Mouse (Mus musculus): ENCODE measurements around the gene Gm20388. TPM values are rescaled to one million over a fixed set of nuclear protein-coding genes. Genes with fewer than 3 reads are reported as not detected.

Gene Gm20388
- total RNA-seq, 1 experiment = 27.0 TPM

DNA sequence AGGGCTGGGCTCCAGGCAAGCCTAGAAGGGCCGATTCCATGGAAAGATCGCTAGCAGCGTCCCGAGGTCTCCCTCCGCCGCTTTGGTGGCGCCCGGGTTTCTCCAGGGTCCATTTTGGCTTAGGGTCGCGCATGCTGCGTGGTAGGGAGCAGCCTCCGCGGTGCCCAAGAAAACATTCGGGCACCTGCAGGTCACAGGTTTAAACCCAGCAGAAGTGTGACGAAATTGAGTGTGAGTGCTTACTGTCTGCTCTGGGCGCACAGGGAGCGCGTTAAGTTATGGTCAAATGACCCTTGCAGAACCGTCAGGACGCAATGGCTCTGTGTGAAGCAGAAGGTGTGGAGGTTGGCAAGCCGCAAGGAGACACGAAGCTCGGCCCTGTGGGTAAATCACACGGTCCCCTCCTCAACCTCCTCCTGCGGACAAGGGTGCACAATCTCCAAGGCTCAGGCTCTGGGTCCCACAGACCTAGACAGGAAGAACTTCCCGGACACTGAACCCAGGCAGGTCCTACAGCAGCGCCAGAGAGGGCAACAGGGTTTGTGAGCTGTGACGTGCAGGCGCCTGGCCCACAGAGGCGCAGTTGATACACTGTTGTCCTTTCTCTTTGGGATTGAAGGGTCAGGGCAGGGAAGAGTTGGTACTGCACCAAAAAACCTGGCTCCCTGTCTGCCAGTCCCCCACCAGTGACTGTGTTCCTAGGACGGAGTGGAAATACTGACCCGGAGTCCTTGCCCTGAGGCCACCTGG lies 1179.2 kb downstream of the Gm20388 start:
- no peaks in the 10 kb centered on the region for H3K36me3 ChIP-seq (ENCODE audit: control insufficient read depth, insufficient read depth, low read length, poor library complexity, severe bottlenecking)
- H3K9me3 ChIP-seq (ENCODE audit: control insufficient read depth, insufficient read depth, low read depth, low read length) = no peaks in the 10 kb centered on the region
- no peak for TF ChIP-seq ZNF384 (IDR thresholded peaks at IDR 0.05; ENCODE audit: low read depth, low read length)
- TF ChIP-seq MAFK (IDR thresholded peaks at IDR 0.05; ENCODE audit: insufficient read depth, low read depth, low read length) = no peak
- no peak for TF ChIP-seq HCFC1 (IDR thresholded peaks at IDR 0.05; ENCODE audit: borderline replicate concordance, insufficient read depth, low read length)
- TF ChIP-seq ZC3H11A (IDR thresholded peaks at IDR 0.05; ENCODE audit: borderline replicate concordance, low read depth, low read length) = no peak
- TF ChIP-seq CHD2 (IDR thresholded peaks at IDR 0.05; ENCODE audit: low read depth, low read length) = no peak
- H3K27ac ChIP-seq (ENCODE audit: insufficient read depth, low read depth, low read length, poor library complexity, severe bottlenecking) = no peak overlapping the region
- peak overlapping the region; percentile 26 to 47 for H3K4me3 ChIP-seq (ENCODE audit: insufficient read depth in 1 of 2, low read depth in 1 of 2, low read length in 2 of 2, poor library complexity in 1 of 2, severe bottlenecking in 1 of 2)
- in situ Hi-C loops (cut with MboI; ENCODE audit: low sequenced_read_pairs in 2 of 2, unreplicated experiment in 2 of 2) = loop anchor here in 1 of 2 experiments (5.0 to 10.0 kb wide), 2 partner anchors 265 to 408 kb away; no protein-coding TSS in a partner anchor
- H3K4me1 ChIP-seq (ENCODE audit: control insufficient read depth in 2 of 2, insufficient read depth in 2 of 2, low read length in 2 of 2, poor library complexity in 1 of 2) = peaks cover 0 to 3% of the 10 kb centered on the region in 2 experiments; a peak in 2 of 4 replicates
- no peak for DNase-seq (ENCODE audit: low read depth, low spot score)
- no peak overlapping the region for H3K9ac ChIP-seq (ENCODE audit: insufficient read depth, low read depth, low read length, poor library complexity, severe bottlenecking)

DNA sequence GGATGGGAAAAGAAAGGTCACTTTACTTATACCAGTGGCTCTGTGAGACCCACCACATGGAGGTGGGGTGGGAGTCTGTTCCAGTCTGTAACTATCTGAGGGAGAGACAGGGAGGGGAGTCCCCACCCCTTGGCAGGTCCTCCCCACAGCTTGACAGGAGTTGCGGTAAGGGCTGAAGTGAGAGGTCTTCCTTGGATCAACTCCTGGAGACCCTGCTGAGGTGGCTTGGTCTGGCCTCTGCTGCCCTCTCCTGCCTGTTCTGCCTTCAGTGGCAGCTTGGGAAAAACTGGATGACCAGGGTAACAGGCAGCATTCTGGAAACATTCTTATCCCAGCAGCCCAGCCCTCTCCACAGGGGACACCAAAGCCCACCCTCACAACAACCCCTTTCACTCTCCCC lies 1180.1 kb downstream of the Gm20388 start:
- TF ChIP-seq ZNF384 (IDR thresholded peaks at IDR 0.05; ENCODE audit: low read depth, low read length) = no peak
- no peak for TF ChIP-seq ZC3H11A (IDR thresholded peaks at IDR 0.05; ENCODE audit: borderline replicate concordance, low read depth, low read length)
- TF ChIP-seq CHD2 (IDR thresholded peaks at IDR 0.05; ENCODE audit: low read depth, low read length) = no peak
- no peak for TF ChIP-seq HCFC1 (IDR thresholded peaks at IDR 0.05; ENCODE audit: borderline replicate concordance, insufficient read depth, low read length)
- TF ChIP-seq MAFK (IDR thresholded peaks at IDR 0.05; ENCODE audit: insufficient read depth, low read depth, low read length) = no peak
- Histone ChIP-seq H3K4me3 (ENCODE audit: insufficient read depth in 1 of 2, low read depth in 1 of 2, low read length in 2 of 2, poor library complexity in 1 of 2, severe bottlenecking in 1 of 2) (no peak overlapping the region), H3K27ac (ENCODE audit: insufficient read depth, low read depth, low read length, poor library complexity, severe bottlenecking) (no peak overlapping the region), H3K9ac (ENCODE audit: insufficient read depth, low read depth, low read length, poor library complexity, severe bottlenecking) (no peak overlapping the region), H3K9me3 (ENCODE audit: control insufficient read depth, insufficient read depth, low read depth, low read length) (no peaks in the 10 kb centered on the region), H3K4me1 (ENCODE audit: control insufficient read depth in 2 of 2, insufficient read depth in 2 of 2, low read length in 2 of 2, poor library complexity in 1 of 2) (peaks cover 0 to 2% of the 10 kb centered on the region in 2 experiments; a peak in 2 of 4 replicates), H3K36me3 (ENCODE audit: control insufficient read depth, insufficient read depth, low read length, poor library complexity, severe bottlenecking) (no peaks in the 10 kb centered on the region)
- in situ Hi-C loops (cut with MboI; ENCODE audit: low sequenced_read_pairs in 2 of 2, unreplicated experiment in 2 of 2) = loop anchor here in 1 of 2 experiments (5.0 kb wide), 1 partner anchor 408 kb away; no protein-coding TSS in a partner anchor
- no peak for DNase-seq (ENCODE audit: low read depth, low spot score)

DNA sequence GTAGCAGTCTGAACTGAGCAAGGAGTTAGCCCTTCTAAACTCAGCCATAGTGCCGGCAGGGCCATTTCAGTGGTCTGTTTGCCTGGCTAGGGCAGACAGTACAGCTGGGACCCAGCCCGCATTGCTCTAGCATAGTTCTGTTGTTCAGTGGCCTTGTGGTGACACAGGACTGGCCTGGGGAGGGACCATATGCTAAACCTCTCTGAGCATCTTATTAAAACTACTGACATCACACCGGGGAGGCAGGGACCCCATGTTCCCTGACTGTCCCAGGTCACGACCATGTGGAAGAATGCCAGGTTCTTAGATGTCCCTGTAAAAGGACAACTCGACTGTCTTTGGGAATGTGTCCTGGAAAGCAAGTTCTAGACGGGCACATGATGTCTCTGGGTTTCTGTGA lies 1181.5 kb downstream of the Gm20388 start:
- Histone ChIP-seq H3K4me1 (ENCODE audit: control insufficient read depth in 2 of 2, insufficient read depth in 2 of 2, low read length in 2 of 2, poor library complexity in 1 of 2) (peaks cover 0 to 2% of the 10 kb centered on the region in 2 experiments; a peak in 2 of 4 replicates), H3K36me3 (ENCODE audit: control insufficient read depth, insufficient read depth, low read length, poor library complexity, severe bottlenecking) (0 out of 2 replicates have a peak, but pooled peaks cover under 1% of the 10 kb centered on the region), H3K27ac (ENCODE audit: insufficient read depth, low read depth, low read length, poor library complexity, severe bottlenecking) (no peak overlapping the region), H3K9ac (ENCODE audit: insufficient read depth, low read depth, low read length, poor library complexity, severe bottlenecking) (no peak overlapping the region), H3K4me3 (ENCODE audit: insufficient read depth in 1 of 2, low read depth in 1 of 2, low read length in 2 of 2, poor library complexity in 1 of 2, severe bottlenecking in 1 of 2) (no peak overlapping the region), H3K9me3 (ENCODE audit: control insufficient read depth, insufficient read depth, low read depth, low read length) (no peaks in the 10 kb centered on the region)
- DNase-seq (ENCODE audit: low read depth, low spot score) = no peak
- no peak for TF ChIP-seq ZC3H11A (IDR thresholded peaks at IDR 0.05; ENCODE audit: borderline replicate concordance, low read depth, low read length)
- TF ChIP-seq MAFK (IDR thresholded peaks at IDR 0.05; ENCODE audit: insufficient read depth, low read depth, low read length) = no peak
- no peak for TF ChIP-seq ZNF384 (IDR thresholded peaks at IDR 0.05; ENCODE audit: low read depth, low read length)
- in situ Hi-C loops (cut with MboI; ENCODE audit: low sequenced_read_pairs in 2 of 2, unreplicated experiment in 2 of 2) = loop anchor here in 1 of 2 experiments (5.0 kb wide), 1 partner anchor 410 kb away; no protein-coding TSS in a partner anchor

DNA sequence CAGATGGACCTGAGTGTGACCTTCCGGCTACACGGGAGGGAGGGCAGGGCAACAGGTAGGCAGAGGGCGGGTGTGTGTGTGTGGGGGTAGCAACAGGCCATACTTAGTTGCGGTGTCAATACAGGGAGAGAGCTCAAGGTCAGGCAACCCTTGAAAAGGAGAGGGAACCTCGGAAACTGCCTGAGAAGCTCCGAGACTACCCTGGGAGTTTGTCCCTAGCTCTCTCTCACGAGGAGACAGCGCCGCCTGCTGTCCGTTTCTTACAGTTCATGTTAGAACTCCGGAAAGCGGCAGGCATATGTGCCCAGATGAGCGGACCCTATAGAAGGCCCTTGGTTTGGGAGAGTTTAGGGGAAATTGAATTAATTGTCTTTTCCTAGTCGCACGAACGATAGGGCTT lies 1182.0 kb downstream of the Gm20388 start:
- in situ Hi-C loops (cut with MboI; ENCODE audit: low sequenced_read_pairs in 2 of 2, unreplicated experiment in 2 of 2) = loop anchor here in 1 of 2 experiments (5.0 kb wide), 1 partner anchor 410 kb away; no protein-coding TSS in a partner anchor
- peak; percentile 81 for DNase-seq (ENCODE audit: low read depth, low spot score)
- TF ChIP-seq HCFC1 (IDR thresholded peaks at IDR 0.05; ENCODE audit: borderline replicate concordance, insufficient read depth, low read length) (no peak), MAFK (IDR thresholded peaks at IDR 0.05; ENCODE audit: insufficient read depth, low read depth, low read length) (no peak), ZNF384 (IDR thresholded peaks at IDR 0.05; ENCODE audit: low read depth, low read length) (no peak), CHD2 (IDR thresholded peaks at IDR 0.05; ENCODE audit: low read depth, low read length) (no peak), ZC3H11A (IDR thresholded peaks at IDR 0.05; ENCODE audit: borderline replicate concordance, low read depth, low read length) (peak; percentile 80)
- Histone ChIP-seq H3K4me3 (ENCODE audit: insufficient read depth in 1 of 2, low read depth in 1 of 2, low read length in 2 of 2, poor library complexity in 1 of 2, severe bottlenecking in 1 of 2) (no peak overlapping the region), H3K36me3 (ENCODE audit: control insufficient read depth, insufficient read depth, low read length, poor library complexity, severe bottlenecking) (peaks cover 5% of the 10 kb centered on the region; the same call in 1 of the 2 replicates), H3K4me1 (ENCODE audit: control insufficient read depth in 2 of 2, insufficient read depth in 2 of 2, low read length in 2 of 2, poor library complexity in 1 of 2) (peaks cover 0 to 2% of the 10 kb centered on the region in 2 experiments; a peak in 2 of 4 replicates), H3K9me3 (ENCODE audit: control insufficient read depth, insufficient read depth, low read depth, low read length) (no peaks in the 10 kb centered on the region), H3K9ac (ENCODE audit: insufficient read depth, low read depth, low read length, poor library complexity, severe bottlenecking) (no peak overlapping the region; the same call in 1 of the 2 replicates), H3K27ac (ENCODE audit: insufficient read depth, low read depth, low read length, poor library complexity, severe bottlenecking) (no peak overlapping the region)
